Mouse (Mus musculus): Measurements from ENCODE around the gene Cpm. TPM values are rescaled to one million over a fixed set of nuclear protein-coding genes. Genes with fewer than 3 reads are reported as not detected.

Cpm gene
- polyA plus RNA-seq, 1 experiment from 2014 or later = 6.3 TPM

- DNase-seq (ENCODE audit: low spot score) (no peak), ATAC-seq (ENCODE audit: low FRiP score) (no peak)
- Histone ChIP-seq H3K27me3 (ENCODE audit: control insufficient read depth, insufficient read depth, low read length) (no peaks in the 10 kb centered on the region), H3K9me3 (ENCODE audit: control insufficient read depth, low read length) (no peaks in the 10 kb centered on the region), H3K4me2 (replicated peaks; ENCODE audit: low read depth, low read length) (no peak overlapping the region), H3K9ac (ENCODE audit: low read depth, low read length) (no peak overlapping the region), H3K27ac (ENCODE audit: low read depth, low read length) (no peak overlapping the region), H3K4me3 (ENCODE audit: low read depth, low read length) (no peak overlapping the region), H3K36me3 (ENCODE audit: control insufficient read depth, insufficient read depth, low read length) (no peaks in the 10 kb centered on the region), H3K4me1 (replicated peaks; ENCODE audit: control insufficient read depth, insufficient read depth, low read length) (no peaks in the 10 kb centered on the region)
- 72% methylated on average over 19 of the region's 19 CpGs for WGBS
Observed at GRCm38 (mm10) chr10:117718161-117719119, 89.1 kb downstream of the Cpm start.

DNA sequence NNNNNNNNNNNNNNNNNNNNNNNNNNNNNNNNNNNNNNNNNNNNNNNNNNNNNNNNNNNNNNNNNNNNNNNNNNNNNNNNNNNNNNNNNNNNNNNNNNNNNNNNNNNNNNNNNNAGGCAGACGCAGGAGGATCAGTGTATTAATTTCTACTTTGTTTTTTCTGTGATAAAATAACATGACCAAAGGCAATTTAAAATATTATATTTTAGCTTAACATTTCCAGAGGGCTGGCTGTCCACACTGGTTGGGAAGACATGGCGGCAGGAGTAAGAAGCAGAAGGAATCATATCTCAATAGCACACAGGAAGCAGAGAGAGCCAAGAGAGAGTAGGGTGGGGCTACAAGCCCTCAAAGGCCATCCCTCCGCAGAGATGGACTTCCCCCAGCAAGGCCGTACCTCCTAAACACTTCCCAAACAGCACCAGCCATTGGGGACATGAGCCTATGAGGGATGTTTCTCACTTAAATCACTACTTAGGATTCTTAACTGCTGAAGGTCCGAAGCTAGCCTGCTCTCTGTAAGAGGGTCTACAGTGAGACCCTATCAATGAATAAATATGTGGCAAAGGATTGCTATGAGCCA lies 94.9 kb downstream of the Cpm start:
- DNase-seq (ENCODE audit: low spot score) (no peak), ATAC-seq (ENCODE audit: low FRiP score) (no peak)
- Histone ChIP-seq H3K4me1 (replicated peaks; ENCODE audit: control insufficient read depth, insufficient read depth, low read length) (no peaks in the 10 kb centered on the region), H3K9ac (ENCODE audit: low read depth, low read length) (no peak overlapping the region), H3K4me3 (ENCODE audit: low read depth, low read length) (no peak overlapping the region), H3K9me3 (ENCODE audit: control insufficient read depth, low read length) (no peaks in the 10 kb centered on the region), H3K4me2 (replicated peaks; ENCODE audit: low read depth, low read length) (no peak overlapping the region), H3K27ac (ENCODE audit: low read depth, low read length) (no peak overlapping the region), H3K36me3 (ENCODE audit: control insufficient read depth, insufficient read depth, low read length) (no peaks in the 10 kb centered on the region), H3K27me3 (ENCODE audit: control insufficient read depth, insufficient read depth, low read length) (no peaks in the 10 kb centered on the region)
- WGBS = 82% methylated on average over 5 of the region's 5 CpGs

DNA sequence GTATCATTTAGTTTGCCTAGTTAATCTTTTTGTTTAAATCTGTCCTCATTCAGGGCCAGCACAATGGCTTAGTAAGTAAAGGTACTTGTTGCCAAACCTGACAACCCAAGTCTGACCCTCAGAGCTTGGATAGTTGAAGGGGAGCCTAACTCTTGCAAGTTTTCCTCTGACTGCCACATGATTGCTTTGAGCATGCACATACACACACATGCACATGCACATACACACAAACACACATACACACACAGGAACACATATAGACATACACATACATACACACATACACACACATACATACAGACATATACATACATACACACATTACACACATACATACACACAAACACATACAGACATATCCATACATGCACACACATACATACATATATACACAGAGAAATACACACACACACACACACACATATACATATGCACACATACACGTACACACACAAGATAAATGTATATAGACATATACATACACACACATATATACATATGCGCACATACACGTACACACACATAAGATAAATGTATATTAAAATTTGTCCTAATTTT lies 95.6 kb downstream of the Cpm start:
- no peak overlapping the region for H3K27ac ChIP-seq (ENCODE audit: low read depth, low read length)
- no peak for ATAC-seq (ENCODE audit: low FRiP score)

DNA sequence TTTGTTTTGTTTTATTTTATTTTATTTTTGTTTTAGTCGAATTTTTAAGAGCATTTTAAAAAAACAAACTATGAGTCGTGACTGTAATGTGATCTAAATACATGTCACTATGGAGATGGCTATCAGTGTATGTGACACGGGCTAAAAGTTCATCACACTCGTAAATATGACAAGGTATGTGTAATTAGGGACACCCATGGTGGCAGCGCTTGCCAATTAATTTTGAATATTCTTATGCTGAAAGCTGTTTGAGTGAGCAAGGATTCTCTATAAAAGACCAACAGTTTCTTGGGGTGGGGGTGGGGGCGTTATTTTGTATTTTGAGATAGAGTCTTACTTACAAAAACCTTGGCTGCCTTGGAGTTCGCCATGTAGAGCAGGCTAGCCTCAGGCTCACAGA lies 96.4 kb downstream of the Cpm start:
- Histone ChIP-seq H3K27me3 (ENCODE audit: control insufficient read depth, insufficient read depth, low read length) (no peaks in the 10 kb centered on the region), H3K4me2 (replicated peaks; ENCODE audit: low read depth, low read length) (no peak overlapping the region), H3K4me3 (ENCODE audit: low read depth, low read length) (no peak overlapping the region), H3K9ac (ENCODE audit: low read depth, low read length) (no peak overlapping the region), H3K27ac (ENCODE audit: low read depth, low read length) (no peak overlapping the region), H3K9me3 (ENCODE audit: control insufficient read depth, low read length) (no peaks in the 10 kb centered on the region), H3K4me1 (replicated peaks; ENCODE audit: control insufficient read depth, insufficient read depth, low read length) (no peaks in the 10 kb centered on the region), H3K36me3 (ENCODE audit: control insufficient read depth, insufficient read depth, low read length) (no peaks in the 10 kb centered on the region)
- ATAC-seq (ENCODE audit: low FRiP score) (no peak), DNase-seq (ENCODE audit: low spot score) (no peak)
- 84% methylated on average over 7 of the region's 7 CpGs for WGBS

More for the DNA sequence above, 95.6 kb downstream of the Cpm start:
- no peaks in the 10 kb centered on the region for H3K27me3 ChIP-seq (ENCODE audit: control insufficient read depth, insufficient read depth, low read length)
- H3K9me3 ChIP-seq (ENCODE audit: control insufficient read depth, low read length) = no peaks in the 10 kb centered on the region
- no peak overlapping the region for H3K4me3 ChIP-seq (ENCODE audit: low read depth, low read length)
- no peak overlapping the region for H3K9ac ChIP-seq (ENCODE audit: low read depth, low read length)
- no peaks in the 10 kb centered on the region for H3K4me1 ChIP-seq (replicated peaks; ENCODE audit: control insufficient read depth, insufficient read depth, low read length)
- no peak for DNase-seq (ENCODE audit: low spot score)
- no peaks in the 10 kb centered on the region for H3K36me3 ChIP-seq (ENCODE audit: control insufficient read depth, insufficient read depth, low read length)
- WGBS = 94% methylated on average over 3 of the region's 3 CpGs
- no peak overlapping the region for H3K4me2 ChIP-seq (replicated peaks; ENCODE audit: low read depth, low read length)

GRCm38 (mm10) chr10:117726350-117726749 lies 97.0 kb downstream of the Cpm start:
- ATAC-seq (ENCODE audit: low FRiP score) (no peak), DNase-seq (ENCODE audit: low spot score) (no peak)
- Histone ChIP-seq H3K4me3 (ENCODE audit: low read depth, low read length) (no peak overlapping the region), H3K4me2 (replicated peaks; ENCODE audit: low read depth, low read length) (no peak overlapping the region), H3K9ac (ENCODE audit: low read depth, low read length) (no peak overlapping the region), H3K36me3 (ENCODE audit: control insufficient read depth, insufficient read depth, low read length) (no peaks in the 10 kb centered on the region), H3K9me3 (ENCODE audit: control insufficient read depth, low read length) (no peaks in the 10 kb centered on the region), H3K4me1 (replicated peaks; ENCODE audit: control insufficient read depth, insufficient read depth, low read length) (no peaks in the 10 kb centered on the region), H3K27me3 (ENCODE audit: control insufficient read depth, insufficient read depth, low read length) (no peaks in the 10 kb centered on the region), H3K27ac (ENCODE audit: low read depth, low read length) (no peak overlapping the region)
- 90% methylated on average over 4 of the region's 4 CpGs for WGBS

DNA sequence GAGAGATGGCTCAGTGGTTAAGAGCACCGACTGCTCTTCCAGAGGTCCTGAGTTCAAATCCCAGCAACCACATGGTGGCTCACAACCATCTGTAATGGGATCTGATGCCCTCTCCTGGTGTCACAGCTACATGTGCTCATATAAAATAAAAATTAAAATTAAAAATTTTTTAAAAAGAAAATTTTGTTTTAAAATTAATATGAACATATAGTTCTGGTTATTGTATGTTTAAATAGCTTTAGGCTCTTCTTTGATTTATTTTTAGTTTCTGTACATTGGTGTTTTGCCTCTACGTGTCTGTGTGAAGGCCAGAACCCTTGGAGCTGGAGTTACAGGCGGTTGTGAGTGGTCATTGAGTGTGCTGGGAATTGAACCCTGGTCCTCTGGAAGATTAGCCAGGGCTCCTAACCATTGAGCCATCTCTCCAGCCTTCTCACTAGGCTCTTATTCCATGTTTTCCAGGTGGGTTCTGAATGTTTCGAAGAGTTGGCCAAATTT lies 97.6 kb downstream of the Cpm start:
- no peaks in the 10 kb centered on the region for H3K36me3 ChIP-seq (ENCODE audit: control insufficient read depth, insufficient read depth, low read length)
- DNase-seq (ENCODE audit: low spot score) (no peak), ATAC-seq (ENCODE audit: low FRiP score) (no peak)
- H3K27ac ChIP-seq (ENCODE audit: low read depth, low read length) = no peak overlapping the region
- H3K4me1 ChIP-seq (replicated peaks; ENCODE audit: control insufficient read depth, insufficient read depth, low read length) = no peaks in the 10 kb centered on the region
- H3K4me3 ChIP-seq (ENCODE audit: low read depth, low read length) = no peak overlapping the region
- H3K9me3 ChIP-seq (ENCODE audit: control insufficient read depth, low read length) = no peaks in the 10 kb centered on the region
- H3K27me3 ChIP-seq (ENCODE audit: control insufficient read depth, insufficient read depth, low read length) = no peaks in the 10 kb centered on the region
- H3K9ac ChIP-seq (ENCODE audit: low read depth, low read length) = no peak overlapping the region
- 94% methylated on average over 4 of the region's 4 CpGs for WGBS
- no peak overlapping the region for H3K4me2 ChIP-seq (replicated peaks; ENCODE audit: low read depth, low read length)

- no peak overlapping the region for H3K4me3 ChIP-seq (ENCODE audit: low read depth, low read length)
- H3K4me1 ChIP-seq (replicated peaks; ENCODE audit: control insufficient read depth, insufficient read depth, low read length) = no peaks in the 10 kb centered on the region
- no peaks in the 10 kb centered on the region for H3K27me3 ChIP-seq (ENCODE audit: control insufficient read depth, insufficient read depth, low read length)
- no peak overlapping the region for H3K4me2 ChIP-seq (replicated peaks; ENCODE audit: low read depth, low read length)
- WGBS = 88% methylated on average over 9 of the region's 9 CpGs
- DNase-seq (ENCODE audit: low spot score) (no peak), ATAC-seq (ENCODE audit: low FRiP score) (no peak)
- H3K9ac ChIP-seq (ENCODE audit: low read depth, low read length) = no peak overlapping the region
- H3K9me3 ChIP-seq (ENCODE audit: control insufficient read depth, low read length) = no peaks in the 10 kb centered on the region
- no peaks in the 10 kb centered on the region for H3K36me3 ChIP-seq (ENCODE audit: control insufficient read depth, insufficient read depth, low read length)
- H3K27ac ChIP-seq (ENCODE audit: low read depth, low read length) = no peak overlapping the region
Observed at GRCm38 (mm10) chr10:117727518-117728110, 98.3 kb downstream of the Cpm start.

GRCm38 (mm10) chr10:117728574-117728973 lies 99.3 kb downstream of the Cpm start:
- Histone ChIP-seq H3K36me3 (ENCODE audit: control insufficient read depth, insufficient read depth, low read length) (no peaks in the 10 kb centered on the region), H3K4me2 (replicated peaks; ENCODE audit: low read depth, low read length) (no peak overlapping the region), H3K27me3 (ENCODE audit: control insufficient read depth, insufficient read depth, low read length) (no peaks in the 10 kb centered on the region), H3K9ac (ENCODE audit: low read depth, low read length) (no peak overlapping the region), H3K4me3 (ENCODE audit: low read depth, low read length) (no peak overlapping the region), H3K27ac (ENCODE audit: low read depth, low read length) (no peak overlapping the region), H3K4me1 (replicated peaks; ENCODE audit: control insufficient read depth, insufficient read depth, low read length) (no peaks in the 10 kb centered on the region), H3K9me3 (ENCODE audit: control insufficient read depth, low read length) (no peaks in the 10 kb centered on the region)
- 86% methylated on average over 5 of the region's 5 CpGs for WGBS
- ATAC-seq (ENCODE audit: low FRiP score) = no peak
- DNase-seq (ENCODE audit: low spot score) = no peak

Data from hindbrain, embryonic 11.5 days (tissue).